Comparison of ENCODE assay signal across 12 mouse cellular contexts in genomic region chr12:106008348-106009050, GRCm38 (mm10). TPM values are rescaled to one million over a fixed set of nuclear protein-coding genes. Genes with fewer than 3 reads are reported as not detected.
DNase-seq lines count a peak whose midpoint lies in the region; ATAC-seq and TF ChIP-seq lines count a peak whose summit lies in the region.
"Had no signal": no experiment of that assay in that cellular context is flagged by ENCODE, and none has a peak within 500 bp of the region (broad histone marks: within the 10 kb centered on the region; RNA-seq: fewer than 3 reads in every experiment).

No protein-coding gene starts in this region.

- no peak for TF ChIP-seq EP300 in CH12.LX (IDR thresholded peaks at IDR 0.05; ENCODE audit: low read length)

- no peak for DNase-seq in CH12.LX (ENCODE audit: extremely low read depth)
- DNase-seq in heart, postnatal 10 days: peak; percentile 78 to 87
- DNase-seq in left cerebral cortex, postnatal 25 days (ENCODE audit: low spot score in 2 of 2): peak; percentile 71 to 88
- no peak for DNase-seq in urinary bladder, postnatal 25 days (ENCODE audit: low spot score)
- no peak for DNase-seq in B cell, adult 2 months
- DNase-seq: gastrocnemius, postnatal 14 days; lung, postnatal 10 days had no signal

- H3K4me3 ChIP-seq in CH12.LX (replicated peaks in 1 of 3; ENCODE audit: low read depth in 2 of 3, low read length in 2 of 3, poor library complexity in 1 of 3): no peak overlapping the region
- H3K4me3 ChIP-seq: embryonic facial prominence, embryonic 12.5 days; neural tube, embryonic 13.5 days had no signal

- peaks cover 0 to 10% of the 10 kb centered on the region in 2 experiments for H3K36me3 ChIP-seq in CH12.LX (replicated peaks in 1 of 2; ENCODE audit: control insufficient read depth in 1 of 2, insufficient read depth in 1 of 2, low read length in 1 of 2)
- H3K36me3 ChIP-seq: embryonic facial prominence, embryonic 12.5 days; neural tube, embryonic 13.5 days had no signal

- no peak for TF ChIP-seq RAD21 in CH12.LX (IDR thresholded peaks at IDR 0.05; ENCODE audit: low read depth, low read length)

- H3K4me2 ChIP-seq in CH12.LX (ENCODE audit: insufficient read depth, low read depth, poor library complexity, severe bottlenecking): no peak overlapping the region
- H3K4me2 ChIP-seq: embryonic facial prominence, embryonic 12.5 days; neural tube, embryonic 13.5 days had no signal

- dilution Hi-C loops in CH12.LX (cut with MboI; ENCODE audit: extremely low pct_ligation_motif_present, extremely low pct_unique_long_range_greater_than_20kb, low sequenced_read_pairs): no loop called here

- intact Hi-C loops in heart, postnatal 10 days (cut with DNase I): loop anchor here (5.0 kb wide), 1 partner anchor 321 kb away; the partner anchor contains the start of gene Atg2b
- intact Hi-C loops in left cerebral cortex, postnatal 25 days (cut with DNase I): loop anchor here (2.0 kb wide), 1 partner anchor 48 kb away; no protein-coding TSS in a partner anchor

- no peak overlapping the region for H3K27ac ChIP-seq in CH12.LX (ENCODE audit: insufficient read depth, low read depth)
- H3K27ac ChIP-seq: embryonic facial prominence, embryonic 12.5 days; neural tube, embryonic 13.5 days; stomach, postnatal 0 days had no signal

- H3K79me2 ChIP-seq in CH12.LX (replicated peaks; ENCODE audit: control insufficient read depth, extremely low read depth, insufficient read depth, poor library complexity, severe bottlenecking): peaks cover 10% of the 10 kb centered on the region

- TF ChIP-seq CTCF in CH12.LX (conservative IDR thresholded peaks at IDR 0.05 in 1 of 2, IDR thresholded peaks at IDR 0.05 in 1 of 2; ENCODE audit: low read depth in 2 of 2, low read length in 2 of 2): no peak

- no peak for TF ChIP-seq POLR2A in CH12.LX (IDR thresholded peaks at IDR 0.05; ENCODE audit: low read depth, low read length)

- peak; percentile 58 for ATAC-seq in frontal cortex, adult (ENCODE audit: low TSS enrichment)
- ATAC-seq in CD4-positive, CD25-positive, alpha-beta regulatory T cell, adult 4 months: no peak

- peaks cover 9 to 38% of the 10 kb centered on the region in 2 experiments for H3K4me1 ChIP-seq in CH12.LX (ENCODE audit: control insufficient read depth in 1 of 2, insufficient read depth in 2 of 2)

- H3K9me3 ChIP-seq in CH12.LX (replicated peaks; ENCODE audit: low read length): no peaks in the 10 kb centered on the region
- H3K9me3 ChIP-seq: embryonic facial prominence, embryonic 12.5 days; neural tube, embryonic 13.5 days had no signal

- H3K9ac ChIP-seq in CH12.LX (ENCODE audit: insufficient read depth, low read depth): no peak overlapping the region
- H3K9ac ChIP-seq: embryonic facial prominence, embryonic 12.5 days; neural tube, embryonic 13.5 days had no signal

- H3K27me3 ChIP-seq in CH12.LX (replicated peaks): no peaks in the 10 kb centered on the region
- H3K27me3 ChIP-seq: embryonic facial prominence, embryonic 12.5 days; neural tube, embryonic 13.5 days had no signal

- in situ Hi-C loops in CH12.LX (cut with MboI; ENCODE audit: low pct_ligation_motif_present, low pct_unique_long_range_greater_than_20kb, low sequenced_read_pairs): no loop called here

TF ChIP-seq in CH12.LX, 34 proteins besides CTCF, POLR2A, EP300 and RAD21:
- TF ChIP-seq CHD2 (IDR thresholded peaks at IDR 0.05; ENCODE audit: low read length) (no peak), BHLHE40 (IDR thresholded peaks at IDR 0.05; ENCODE audit: low read depth, low read length) (0 out of 2 replicates have a peak, but pooled peaks have one; percentile 18), ZC3H11A (IDR thresholded peaks at IDR 0.05; ENCODE audit: low read depth, low read length) (no peak)

RNA-seq across cellular contexts. Expression of gene Vrk1, which starts 1.5 kb away (rescaled TPM):
- total RNA-seq in CH12.LX (2012; rRNA removed) (51.2 and 55.2 TPM in 2 replicates), CH12.LX (2014; rRNA removed) (124 and 138 TPM in 2 replicates)
- 69.1 and 70.4 TPM in 2 replicates for polyA plus RNA-seq in CH12.LX (2012; ENCODE audit: insufficient read length, low read depth)
- 10 to 100 TPM; 17.8 to 19.1 TPM for total RNA-seq in heart, postnatal 10 days (2021)
- total RNA-seq in left cerebral cortex, postnatal 25 days (2021): 10 to 100 TPM; 12.6 to 17.7 TPM
- polyA plus RNA-seq in CD4-positive, CD25-positive, alpha-beta regulatory T cell, adult 4 months (2017; shearing (Covaris generic)): 100 to 1,000 TPM; 135 to 144 TPM

Comparison
In these comparisons a context has a peak if more than half of its experiments do, and no peak if none do; other contexts are left out.
1. DNase-seq: peak in heart, postnatal 10 days (2 of 2) and left cerebral cortex, postnatal 25 days (2 of 2); none in CH12.LX (single experiment), urinary bladder, postnatal 25 days (single experiment) and B cell, adult 2 months (0 of 2).